Mouse (Mus musculus): ENCODE data around the gene Naaladl1. TPM values are rescaled to one million over a fixed set of nuclear protein-coding genes. Genes with fewer than 3 reads are reported as not detected.

The Naaladl1 gene
- polyA plus RNA-seq, 1 experiment from 2014 or later = 0.32 TPM

GRCm38 (mm10) chr19:6140374-6140677, 34.7 kb downstream of the Naaladl1 start:
- Histone ChIP-seq H3K9ac (peak overlapping the region; percentile 84), H3K36me3 (peaks cover 28% of the 10 kb centered on the region), H3K4me1 (replicated peaks) (peaks cover 19% of the 10 kb centered on the region), H3K4me2 (peak overlapping the region; percentile 79), H3K4me3 (peak overlapping the region; percentile 60), H3K27ac (replicated peaks) (peak overlapping the region; percentile 96), H3K9me3 (0 out of 2 replicates have a peak, but pooled peaks cover 8% of the 10 kb centered on the region), H3K27me3 (no peaks in the 10 kb centered on the region)
- no peak for ATAC-seq (ENCODE audit: low read depth)
- WGBS = 6% methylated on average over 16 of the region's 16 CpGs

- 0 out of 2 replicates have a peak, but pooled peaks cover 8% of the 10 kb centered on the region for H3K9me3 ChIP-seq
- H3K27ac ChIP-seq (replicated peaks) = peak within 1 kb of the TSS; percentile 96
- no peaks in the 10 kb centered on the region for H3K27me3 ChIP-seq
- H3K4me1 ChIP-seq (replicated peaks) = peaks cover 19% of the 10 kb centered on the region
- peak within 1 kb of the TSS; percentile 79 for H3K4me2 ChIP-seq
- peak; percentile 94 for ATAC-seq (ENCODE audit: low read depth)
- H3K9ac ChIP-seq = peak within 1 kb of the TSS; percentile 84
- H3K4me3 ChIP-seq = peak within 1 kb of the TSS; percentile 60
- WGBS = under 1% methylated on average over 55 of the region's 68 CpGs
- H3K36me3 ChIP-seq = peaks cover 23% of the 10 kb centered on the region
Observed at GRCm38 (mm10) chr19:6140678-6141393, 35.3 kb downstream of the Naaladl1 start, which contains the start of gene Batf2. Batf2 (plus strand) TSS chr19:6140983.

DNA sequence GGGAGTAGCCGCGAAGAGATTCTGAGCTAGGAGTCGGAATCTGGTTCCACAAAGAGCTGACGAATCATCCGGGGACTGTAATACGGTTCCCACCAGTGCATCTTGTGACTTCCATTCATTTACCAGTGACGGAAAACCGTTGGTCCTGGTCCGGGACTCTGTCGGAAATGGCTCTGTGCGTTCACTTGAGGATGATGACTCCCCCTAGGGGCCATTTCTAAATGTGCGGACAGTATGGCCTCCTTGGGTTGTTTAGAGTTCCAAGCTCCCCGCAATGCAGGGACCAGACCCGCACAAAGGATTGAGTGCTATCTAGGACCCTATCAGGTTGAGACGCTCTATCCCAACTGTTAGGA, 35.8 kb downstream of the Naaladl1 start, which contains the start of gene Arl2:
Gene Arl2 (minus strand): TSS at position 155 of the 356 bp plus-strand sequence.
- peak within 1 kb of the TSS; percentile 79 for H3K4me2 ChIP-seq
- peaks cover 18% of the 10 kb centered on the region for H3K36me3 ChIP-seq
- peak; percentile 82 for ATAC-seq (ENCODE audit: low read depth)

GRCm38 (mm10) chr19:6144842-6145241, 39.3 kb downstream of the Naaladl1 start:
- Histone ChIP-seq H3K4me3 (no peak overlapping the region), H3K4me2 (no peak overlapping the region), H3K9me3 (0 out of 2 replicates have a peak, but pooled peaks cover 8% of the 10 kb centered on the region), H3K4me1 (replicated peaks) (peaks cover 13% of the 10 kb centered on the region), H3K9ac (no peak overlapping the region), H3K27me3 (no peaks in the 10 kb centered on the region; the same call in 1 of the 2 replicates), H3K27ac (replicated peaks) (no peak overlapping the region), H3K36me3 (no peaks in the 10 kb centered on the region)
- no peak for ATAC-seq (ENCODE audit: low read depth)
- 79% methylated on average over 5 of the region's 5 CpGs for WGBS

More for the DNA sequence above, 35.8 kb downstream of the Naaladl1 start, which contains the start of gene Arl2:
- Histone ChIP-seq H3K27ac (replicated peaks) (peak within 1 kb of the TSS; percentile 96), H3K9ac (peak within 1 kb of the TSS; percentile 84), H3K4me3 (peak within 1 kb of the TSS; percentile 60), H3K27me3 (no peaks in the 10 kb centered on the region), H3K4me1 (replicated peaks) (peaks cover 19% of the 10 kb centered on the region), H3K9me3 (0 out of 2 replicates have a peak, but pooled peaks cover 8% of the 10 kb centered on the region)
- under 1% methylated on average over 15 of the region's 15 CpGs for WGBS

GRCm38 (mm10) chr19:6155174-6155573, 49.6 kb downstream of the Naaladl1 start:
- H3K27me3 ChIP-seq = no peaks in the 10 kb centered on the region
- H3K4me2 ChIP-seq = no peak overlapping the region
- H3K9me3 ChIP-seq = no peaks in the 10 kb centered on the region
- H3K36me3 ChIP-seq = no peaks in the 10 kb centered on the region
- 87% methylated on average over 9 of the region's 9 CpGs for WGBS
- ATAC-seq (ENCODE audit: low read depth) = no peak
- H3K9ac ChIP-seq = no peak overlapping the region
- H3K4me3 ChIP-seq = no peak overlapping the region
- no peak overlapping the region for H3K27ac ChIP-seq (replicated peaks)
- no peaks in the 10 kb centered on the region for H3K4me1 ChIP-seq (replicated peaks)

GRCm38 (mm10) chr19:6156372-6156771, 50.8 kb downstream of the Naaladl1 start:
- Histone ChIP-seq H3K4me2 (no peak overlapping the region), H3K9me3 (no peaks in the 10 kb centered on the region), H3K36me3 (no peaks in the 10 kb centered on the region), H3K27me3 (no peaks in the 10 kb centered on the region), H3K9ac (no peak overlapping the region), H3K4me1 (replicated peaks) (no peaks in the 10 kb centered on the region), H3K4me3 (no peak overlapping the region), H3K27ac (replicated peaks) (no peak overlapping the region)
- WGBS = 61% methylated on average over 8 of the region's 8 CpGs
- no peak for ATAC-seq (ENCODE audit: low read depth)

DNA sequence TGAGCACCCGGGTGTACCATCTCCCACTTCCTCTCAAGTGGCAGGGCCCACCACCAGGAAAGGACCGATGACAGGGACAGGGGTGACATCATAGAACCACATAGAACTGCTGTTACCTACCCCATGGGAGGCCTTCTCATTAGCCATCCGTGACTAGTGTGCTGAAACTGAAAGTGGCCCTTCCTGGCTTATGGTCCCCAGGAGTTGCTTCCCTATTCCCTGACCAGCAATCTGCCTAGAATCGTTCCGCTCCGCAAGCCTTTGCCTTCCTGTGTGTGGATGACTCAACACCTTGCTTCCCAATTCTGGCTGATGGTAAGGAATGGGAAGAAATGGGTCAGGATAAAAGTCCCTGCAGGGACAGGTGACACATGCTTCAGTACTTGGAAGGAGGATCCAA, 51.6 kb downstream of the Naaladl1 start:
- Histone ChIP-seq H3K9ac (no peak overlapping the region), H3K27me3 (no peaks in the 10 kb centered on the region), H3K27ac (replicated peaks) (no peak overlapping the region; the same call in 1 of the 2 replicates), H3K36me3 (no peaks in the 10 kb centered on the region), H3K4me2 (no peak overlapping the region), H3K9me3 (no peaks in the 10 kb centered on the region), H3K4me3 (no peak overlapping the region), H3K4me1 (replicated peaks) (no peaks in the 10 kb centered on the region)
- WGBS = 64% methylated on average over 6 of the region's 6 CpGs
- ATAC-seq (ENCODE audit: low read depth) = no peak

GRCm38 (mm10) chr19:6163872-6164547, 58.4 kb downstream of the Naaladl1 start:
- Histone ChIP-seq H3K4me1 (replicated peaks) (no peaks in the 10 kb centered on the region), H3K9ac (no peak overlapping the region), H3K4me3 (no peak overlapping the region), H3K9me3 (no peaks in the 10 kb centered on the region), H3K36me3 (no peaks in the 10 kb centered on the region), H3K27ac (replicated peaks) (no peak overlapping the region), H3K4me2 (no peak overlapping the region), H3K27me3 (no peaks in the 10 kb centered on the region)
- no peak for ATAC-seq (ENCODE audit: low read depth)
- 75% methylated on average over 10 of the region's 10 CpGs for WGBS

Other genes with a start within 250 kb of the Naaladl1 start
- 21.1 and 23.3 TPM in 2 replicates for gene Frmd8, start 230.5 kb upstream of the Naaladl1 start, polyA plus RNA-seq (2015; fragmentation: Nextera tagmentation; extraction: Ambion mirVana)
- 1.6 and 2.3 TPM in 2 replicates for gene Slc25a45, start 228.0 kb upstream of the Naaladl1 start, polyA plus RNA-seq (2015; fragmentation: Nextera tagmentation; extraction: Ambion mirVana)
- 11.1 and 11.4 TPM in 2 replicates for gene Tigd3, start 211.6 kb upstream of the Naaladl1 start, polyA plus RNA-seq (2015; fragmentation: Nextera tagmentation; extraction: Ambion mirVana)
- gene Dpf2, start 192.8 kb upstream of the Naaladl1 start, polyA plus RNA-seq (2015; fragmentation: Nextera tagmentation; extraction: Ambion mirVana) = 117 and 135 TPM in 2 replicates
- 11.8 and 13.5 TPM in 2 replicates for gene Cdc42ep2, start 181.0 kb upstream of the Naaladl1 start, polyA plus RNA-seq (2015; fragmentation: Nextera tagmentation; extraction: Ambion mirVana)
- 20.8 and 24.8 TPM in 2 replicates for gene Pola2, start 141.6 kb upstream of the Naaladl1 start, polyA plus RNA-seq (2015; fragmentation: Nextera tagmentation; extraction: Ambion mirVana)
- not detected in 2 replicates for gene Slc22a20, start 119.6 kb upstream of the Naaladl1 start, polyA plus RNA-seq (2015; fragmentation: Nextera tagmentation; extraction: Ambion mirVana)
- gene Capn1, start 89.9 kb upstream of the Naaladl1 start, polyA plus RNA-seq (2015; fragmentation: Nextera tagmentation; extraction: Ambion mirVana) = 6.9 and 7.5 TPM in 2 replicates
- gene Syvn1, start 59.2 kb upstream of the Naaladl1 start, polyA plus RNA-seq (2015; fragmentation: Nextera tagmentation; extraction: Ambion mirVana) = 36.2 and 37.0 TPM in 2 replicates
- gene Mrpl49, start 48.0 kb upstream of the Naaladl1 start, polyA plus RNA-seq (2015; fragmentation: Nextera tagmentation; extraction: Ambion mirVana) = 65.5 and 68.2 TPM in 2 replicates
- gene Fau, start 47.9 kb upstream of the Naaladl1 start, polyA plus RNA-seq (2015; fragmentation: Nextera tagmentation; extraction: Ambion mirVana) = 578 and 624 TPM in 2 replicates
- gene Znhit2, start 44.6 kb upstream of the Naaladl1 start, polyA plus RNA-seq (2015; fragmentation: Nextera tagmentation; extraction: Ambion mirVana) = 28.1 and 33.7 TPM in 2 replicates
- 48.4 and 49.6 TPM in 2 replicates for gene Tm7sf2, start 37.4 kb upstream of the Naaladl1 start, polyA plus RNA-seq (2015; fragmentation: Nextera tagmentation; extraction: Ambion mirVana)
- 74.2 and 74.5 TPM in 2 replicates for gene Vps51, start 28.6 kb upstream of the Naaladl1 start, polyA plus RNA-seq (2015; fragmentation: Nextera tagmentation; extraction: Ambion mirVana)
- not detected in 2 replicates for gene Tmem262, start 25.7 kb upstream of the Naaladl1 start, polyA plus RNA-seq (2015; fragmentation: Nextera tagmentation; extraction: Ambion mirVana)
- 1.7 and 1.9 TPM in 2 replicates for gene Gm28374, start 23.5 kb upstream of the Naaladl1 start, polyA plus RNA-seq (2015; fragmentation: Nextera tagmentation; extraction: Ambion mirVana)
- 73.2 and 85.7 TPM in 2 replicates for gene Zfpl1, start 20.8 kb upstream of the Naaladl1 start, polyA plus RNA-seq (2015; fragmentation: Nextera tagmentation; extraction: Ambion mirVana)
- 6.4 and 7.3 TPM in 2 replicates for gene Cdca5, start 20.8 kb upstream of the Naaladl1 start, polyA plus RNA-seq (2015; fragmentation: Nextera tagmentation; extraction: Ambion mirVana)
- not detected in 2 replicates for gene AC131692.1, start 11.4 kb upstream of the Naaladl1 start, polyA plus RNA-seq (2015; fragmentation: Nextera tagmentation; extraction: Ambion mirVana)
- gene Sac3d1, start 12.9 kb downstream of the Naaladl1 start, polyA plus RNA-seq (2015; fragmentation: Nextera tagmentation; extraction: Ambion mirVana) = 44.7 and 46.9 TPM in 2 replicates
- 51.6 and 56.8 TPM in 2 replicates for gene Snx15, start 22.5 kb downstream of the Naaladl1 start, polyA plus RNA-seq (2015; fragmentation: Nextera tagmentation; extraction: Ambion mirVana)
- not detected in 2 replicates for gene Batf2, start 35.2 kb downstream of the Naaladl1 start, polyA plus RNA-seq (2015; fragmentation: Nextera tagmentation; extraction: Ambion mirVana)
- gene Arl2, start 35.8 kb downstream of the Naaladl1 start, polyA plus RNA-seq (2015; fragmentation: Nextera tagmentation; extraction: Ambion mirVana) = 111 and 126 TPM in 2 replicates
- gene Majin, start 78.6 kb downstream of the Naaladl1 start, polyA plus RNA-seq (2015; fragmentation: Nextera tagmentation; extraction: Ambion mirVana) = not detected in 2 replicates
- 0.72 TPM in 1 of 2 replicates, not detected in the other for gene Gpha2, start 120.6 kb downstream of the Naaladl1 start, polyA plus RNA-seq (2015; fragmentation: Nextera tagmentation; extraction: Ambion mirVana)
- gene Ppp2r5b, start 130.1 kb downstream of the Naaladl1 start, polyA plus RNA-seq (2015; fragmentation: Nextera tagmentation; extraction: Ambion mirVana) = 103 and 111 TPM in 2 replicates
- 11.6 and 11.8 TPM in 2 replicates for gene Atg2a, start 135.9 kb downstream of the Naaladl1 start, polyA plus RNA-seq (2015; fragmentation: Nextera tagmentation; extraction: Ambion mirVana)
- 85.5 and 101 TPM in 2 replicates for gene Ehd1, start 170.9 kb downstream of the Naaladl1 start, polyA plus RNA-seq (2015; fragmentation: Nextera tagmentation; extraction: Ambion mirVana)
- gene Cdc42bpg, start 200.7 kb downstream of the Naaladl1 start, polyA plus RNA-seq (2015; fragmentation: Nextera tagmentation; extraction: Ambion mirVana) = 0.26 and 0.57 TPM in 2 replicates
- gene Men1, start 229.2 kb downstream of the Naaladl1 start, polyA plus RNA-seq (2015; fragmentation: Nextera tagmentation; extraction: Ambion mirVana) = 71.5 and 73.9 TPM in 2 replicates
- 13.5 and 17.0 TPM in 2 replicates for gene Map4k2, start 235.4 kb downstream of the Naaladl1 start, polyA plus RNA-seq (2015; fragmentation: Nextera tagmentation; extraction: Ambion mirVana)

All from neural tube, embryonic 13.5 days (tissue).